In the genomic region with DNA sequence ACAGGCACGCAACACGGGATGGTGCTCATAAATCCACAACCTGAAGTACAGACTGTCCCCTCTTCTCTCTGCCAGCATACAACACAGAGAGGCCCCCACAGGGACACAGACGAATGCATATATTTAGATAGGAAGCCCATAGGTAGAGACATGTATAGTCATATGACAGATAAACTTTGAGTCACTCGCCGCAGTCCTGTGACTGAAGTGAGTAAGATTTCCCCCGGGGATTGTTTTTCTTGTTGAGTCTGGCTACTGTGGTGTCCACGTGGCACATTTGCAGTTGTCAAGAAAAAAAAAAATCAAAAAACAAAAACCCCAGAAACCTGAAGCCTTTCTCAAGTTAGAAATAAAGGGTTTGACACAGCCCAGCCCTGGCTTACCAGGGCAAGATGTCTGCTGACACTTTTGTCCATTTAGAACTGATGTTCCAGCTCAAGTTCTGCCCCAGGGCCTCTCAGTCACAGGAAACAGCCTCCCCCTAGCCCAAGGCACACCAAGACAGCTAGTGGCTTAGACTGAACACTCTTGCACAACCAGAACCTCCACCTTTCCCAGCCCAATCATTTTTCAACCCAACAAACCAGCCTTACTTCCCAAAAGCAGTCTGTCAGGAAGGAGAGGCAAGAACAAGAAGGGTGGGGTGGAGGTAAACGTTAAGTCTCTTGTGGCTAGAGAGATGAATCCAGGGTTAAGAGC, we compare ENCODE assay signal across 1 mouse cellular context.
TF ChIP-seq lines count a peak whose summit lies in the region.

No protein-coding gene starts in this region.

TF ChIP-seq in MEL, 35 proteins besides CTCF, POLR2A, EP300 and RAD21 (continued from another document):
- TF ChIP-seq MAFK (IDR thresholded peaks at IDR 0.05; ENCODE audit: borderline replicate concordance, low read depth, low read length) = no peak
- TF ChIP-seq POLR2AphosphoS5 (IDR thresholded peaks at IDR 0.05; ENCODE audit: borderline replicate concordance, low read depth, low read length) = no peak
- no peak for TF ChIP-seq KAT2A (conservative IDR thresholded peaks at IDR 0.05; ENCODE audit: low read depth, low read length)
- TF ChIP-seq JUND (IDR thresholded peaks at IDR 0.05; ENCODE audit: low read depth, low read length) = peak; percentile 63; the same call in 1 of the 2 replicates
- TF ChIP-seq CHD1 (IDR thresholded peaks at IDR 0.05; ENCODE audit: low read depth, low read length) = no peak; the same call in 1 of the 2 replicates
- peak; percentile 80 for TF ChIP-seq ETS1 (IDR thresholded peaks at IDR 0.05; ENCODE audit: low read depth, low read length)
- TF ChIP-seq HCFC1 (IDR thresholded peaks at IDR 0.05; ENCODE audit: low read depth, low read length) = no peak
- TF ChIP-seq MEF2A (IDR thresholded peaks at IDR 0.05; ENCODE audit: extremely low read depth, insufficient replicate concordance, low read depth, low read length, poor library complexity, severe bottlenecking) = no peak
- TF ChIP-seq E2F4 (IDR thresholded peaks at IDR 0.05; ENCODE audit: borderline replicate concordance, low read depth, low read length) = no peak
- no peak for TF ChIP-seq TAL1 (IDR thresholded peaks at IDR 0.05; ENCODE audit: low read length)
- TF ChIP-seq ZNF384 (IDR thresholded peaks at IDR 0.05; ENCODE audit: low read depth, low read length) = peak; percentile 78
- peak; percentile 79 for TF ChIP-seq SIN3A (IDR thresholded peaks at IDR 0.05; ENCODE audit: low read length)
- peak; percentile 86; the same call in 1 of the 2 replicates for TF ChIP-seq MYC (IDR thresholded peaks at IDR 0.05; ENCODE audit: low read depth, low read length)
- TF ChIP-seq NRF1 (IDR thresholded peaks at IDR 0.05; ENCODE audit: insufficient read depth, low read depth, low read length, poor library complexity, severe bottlenecking) = no peak
- TF ChIP-seq MYB (IDR thresholded peaks at IDR 0.05; ENCODE audit: low read depth, low read length) = no peak
- peak; percentile 74; the same call in 1 of the 2 replicates for TF ChIP-seq BHLHE40 (IDR thresholded peaks at IDR 0.05; ENCODE audit: borderline replicate concordance, low read depth, low read length)
- no peak for TF ChIP-seq ELF1 (IDR thresholded peaks at IDR 0.05; ENCODE audit: low read depth, low read length)
- TF ChIP-seq ZKSCAN1 (IDR thresholded peaks at IDR 0.05; ENCODE audit: low read depth, low read length) = no peak
- TF ChIP-seq ZMIZ1 (IDR thresholded peaks at IDR 0.05; ENCODE audit: low read depth, low read length) = no peak
- TF ChIP-seq POLR2AphosphoS2 (IDR thresholded peaks at IDR 0.05; ENCODE audit: low read length) = no peak
- no peak for TF ChIP-seq CHD2 (IDR thresholded peaks at IDR 0.05; ENCODE audit: low read length)
